Mouse (Mus musculus) heart, postnatal 36 days (tissue): Measurements from ENCODE around the gene Aldh1l2. TPM values are rescaled to one million over a fixed set of nuclear protein-coding genes. Genes with fewer than 3 reads are reported as not detected.
"Not testable (repeated sequence)": the region's sequence is repeated elsewhere in the genome, so short reads cannot be mapped to it uniquely, and the experiment has no call there.

Experiments
- DNase-seq, 2 experiments: peaks; one replicate each; pipeline ENCODE4 v3.0.0; 2021 to 2022
- intact Hi-C: fragments of 180-260 bp; cut with DNase I; formaldehyde crosslinking; loops from one replicate; pipeline ENCODE4 v1.15.1; 2025
- total RNA-seq, 2 experiments: library from RNA; stranded (reverse); gene quantifications; 2 replicates each; pipeline ENCODE4 v1.2.3; 2021

Gene Aldh1l2
- total RNA-seq, result 10 to 100 TPM; 14.1 to 14.2 TPM

DNA sequence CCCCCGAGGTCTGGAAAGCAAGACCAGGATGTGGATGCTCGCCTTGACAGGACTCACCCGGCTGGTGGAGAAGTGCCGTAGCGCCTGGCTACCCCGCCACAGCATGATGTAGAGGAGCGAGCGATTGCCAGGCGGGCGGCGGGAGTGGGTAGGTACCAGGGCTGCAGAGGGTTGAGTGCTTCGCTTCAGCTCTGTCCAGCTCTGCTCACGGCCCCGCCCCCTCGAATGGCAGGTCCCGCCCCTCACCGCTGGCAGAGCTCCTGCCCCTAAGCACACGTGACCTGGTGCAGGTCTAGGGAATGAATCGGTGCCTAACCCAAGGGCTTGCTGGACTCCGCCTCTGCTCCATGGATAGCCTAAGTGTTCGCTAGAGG lies at the start of gene Aldh1l2:
TSS of gene Aldh1l2 (minus strand) at position 231 of the 374 bp plus-strand sequence.
- intact Hi-C loops, result no loop called here
- DNase-seq, result peak; percentile 68 to 71

DNA sequence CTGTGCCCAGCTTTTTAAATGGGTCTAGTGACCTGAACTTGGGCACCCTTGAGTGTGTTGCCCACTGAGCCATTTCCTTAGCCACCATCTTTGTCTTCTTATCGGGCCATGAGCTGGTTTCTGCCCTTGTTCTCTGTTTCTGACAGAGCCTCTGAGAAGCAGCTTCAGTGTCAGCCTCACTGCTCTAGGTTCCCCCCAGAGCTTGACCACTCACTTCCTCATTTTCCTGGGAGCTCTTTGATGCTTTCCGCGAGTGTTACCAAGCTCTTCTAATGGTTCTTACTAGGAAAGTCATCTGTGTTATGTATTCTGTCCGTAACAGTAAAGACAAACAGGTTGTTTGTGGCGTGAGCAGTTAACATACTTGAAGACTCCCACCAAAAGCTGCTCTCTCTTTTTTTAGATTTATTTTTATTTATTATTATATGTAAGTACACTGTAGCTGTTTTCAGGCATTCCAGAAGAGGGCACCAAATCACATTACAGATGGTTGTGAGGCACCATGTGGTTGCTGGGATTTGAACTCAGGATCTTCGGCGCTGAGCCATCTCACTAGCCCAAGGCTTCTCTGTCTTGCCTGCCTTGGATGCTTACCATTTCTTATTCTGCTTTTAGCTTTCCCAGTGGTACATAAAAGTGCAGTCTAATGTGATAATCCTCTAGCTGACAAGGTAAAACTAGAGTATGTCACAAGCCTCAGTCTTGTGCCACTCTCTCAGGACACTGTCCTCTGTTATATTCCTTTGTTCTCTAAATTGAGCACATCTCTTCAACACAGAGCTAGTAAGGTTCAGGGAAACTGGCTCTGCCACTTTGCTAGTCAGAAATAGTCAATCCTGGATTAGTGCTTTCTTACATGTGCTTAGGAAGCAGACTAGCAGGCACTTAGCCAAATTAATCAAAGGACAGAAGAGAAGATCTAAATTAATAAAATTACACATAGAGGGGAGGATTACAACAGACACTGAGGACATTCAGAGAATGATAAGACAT lies 31.8 kb upstream of the Aldh1l2 start:
- DNase-seq, result no peak
- intact Hi-C loops, result no loop called here

- no peak for DNase-seq
- intact Hi-C loops, result no loop called here
These were observed 29.1 kb upstream of the Aldh1l2 start for GRCm38 (mm10) chr10:83563005-83563404.

GRCm38 (mm10) chr10:83545341-83545740 lies 11.4 kb upstream of the Aldh1l2 start:
- no peak for DNase-seq
- intact Hi-C loops, result loop anchor here (5.0 kb wide), 1 partner anchor 563 kb away; no protein-coding TSS in a partner anchor

- DNase-seq, result no peak
- intact Hi-C loops, result loop anchor here (5.0 kb wide), 1 partner anchor 687 kb away; no protein-coding TSS in a partner anchor
These were observed 10.2 kb upstream of the Aldh1l2 start for GRCm38 (mm10) chr10:83544103-83544479.

DNA sequence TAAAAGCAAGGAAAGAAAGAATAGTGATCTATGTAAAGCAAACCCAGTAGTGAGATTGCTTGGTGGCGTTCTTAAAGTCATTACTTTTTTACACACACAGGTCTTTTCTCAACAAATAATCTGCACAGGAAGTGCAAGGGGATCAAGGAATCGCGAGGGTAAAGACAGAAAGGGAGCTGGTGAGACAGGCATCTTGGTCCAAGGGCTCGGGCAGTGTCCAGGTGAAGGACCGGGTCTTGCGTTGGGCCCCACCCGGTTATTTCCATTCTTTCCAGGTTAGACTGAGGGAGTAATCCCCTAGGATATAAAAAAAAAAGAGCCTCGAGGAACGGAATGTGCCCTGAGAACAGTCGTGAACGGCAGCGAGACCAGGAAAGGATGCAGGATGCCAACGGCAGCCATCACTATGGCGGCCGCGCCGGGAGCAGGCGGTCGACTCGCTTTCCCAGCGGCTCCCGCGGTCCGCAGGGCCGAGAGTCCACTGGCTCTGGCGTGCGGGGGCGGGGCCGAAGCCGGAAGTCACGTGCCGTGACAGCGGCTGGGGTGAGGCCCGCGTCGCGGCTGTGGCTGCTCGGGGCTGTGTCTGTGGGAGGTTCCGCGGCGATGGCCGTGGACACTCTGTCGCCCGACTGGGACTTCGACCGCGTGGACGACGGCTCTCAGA lies 9.6 kb upstream of the Aldh1l2 start, which contains the start of gene Washc4:
TSS of gene Washc4 (plus strand) at position 314 of the 664 bp plus-strand sequence.
- DNase-seq, result peak; percentile 96
- intact Hi-C loops, result loop anchor here (2.0 to 5.0 kb wide), 2 partner anchors 183 to 686 kb away; partner anchors contain the start of gene D10Wsu102e

GRCm38 (mm10) chr10:83542241-83542640 lies 8.3 kb upstream of the Aldh1l2 start:
- intact Hi-C loops, result loop anchor here (2.0 to 5.0 kb wide), 2 partner anchors 181 to 685 kb away; partner anchors contain the start of gene D10Wsu102e
- no peak for DNase-seq

DNA sequence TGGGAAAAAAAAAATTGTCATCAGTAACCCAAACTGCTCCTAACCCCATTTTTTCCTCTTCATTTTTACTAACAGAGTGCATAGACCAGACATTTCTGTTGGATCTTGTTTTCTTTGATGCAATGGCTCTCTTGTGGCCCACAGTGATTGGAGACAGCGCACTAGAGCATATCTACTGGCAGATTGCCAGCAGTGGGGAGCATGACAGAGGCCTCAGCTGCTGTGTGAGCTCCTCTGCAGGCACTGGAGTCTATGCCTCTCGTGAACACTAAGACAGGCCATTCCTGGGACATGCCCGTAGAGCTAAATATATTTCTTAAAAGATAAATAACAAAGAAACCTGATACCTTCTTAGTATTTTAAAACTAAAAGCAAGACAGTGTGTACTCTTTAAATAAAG lies 6.2 kb upstream of the Aldh1l2 start:
- no peak for DNase-seq
- intact Hi-C loops, result loop anchor here (5.0 kb wide), 1 partner anchor 683 kb away; no protein-coding TSS in a partner anchor

GRCm38 (mm10) chr10:83539311-83539980 lies 5.5 kb upstream of the Aldh1l2 start:
- no peak for DNase-seq
- intact Hi-C loops, result no loop called here

DNA sequence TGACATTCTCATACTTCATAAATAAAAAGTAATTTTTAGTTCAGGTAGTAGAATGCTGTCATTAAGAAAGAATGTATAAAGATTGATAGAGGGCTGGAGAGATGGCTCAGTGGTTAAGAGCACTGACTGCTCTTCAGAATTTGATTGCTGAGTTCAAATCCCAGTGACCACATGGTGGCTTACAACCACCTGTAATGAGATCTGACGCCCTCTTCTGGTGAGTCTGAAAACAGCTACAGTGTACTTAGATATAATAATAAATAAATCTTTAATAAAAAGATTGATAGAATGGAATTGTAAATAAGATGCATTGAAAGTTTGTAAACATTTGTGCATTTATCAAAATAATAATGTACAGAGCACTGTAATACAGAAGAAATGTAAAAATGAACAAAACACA lies 2.5 kb upstream of the Aldh1l2 start:
- no peak for DNase-seq
- intact Hi-C loops, result no loop called here

DNA sequence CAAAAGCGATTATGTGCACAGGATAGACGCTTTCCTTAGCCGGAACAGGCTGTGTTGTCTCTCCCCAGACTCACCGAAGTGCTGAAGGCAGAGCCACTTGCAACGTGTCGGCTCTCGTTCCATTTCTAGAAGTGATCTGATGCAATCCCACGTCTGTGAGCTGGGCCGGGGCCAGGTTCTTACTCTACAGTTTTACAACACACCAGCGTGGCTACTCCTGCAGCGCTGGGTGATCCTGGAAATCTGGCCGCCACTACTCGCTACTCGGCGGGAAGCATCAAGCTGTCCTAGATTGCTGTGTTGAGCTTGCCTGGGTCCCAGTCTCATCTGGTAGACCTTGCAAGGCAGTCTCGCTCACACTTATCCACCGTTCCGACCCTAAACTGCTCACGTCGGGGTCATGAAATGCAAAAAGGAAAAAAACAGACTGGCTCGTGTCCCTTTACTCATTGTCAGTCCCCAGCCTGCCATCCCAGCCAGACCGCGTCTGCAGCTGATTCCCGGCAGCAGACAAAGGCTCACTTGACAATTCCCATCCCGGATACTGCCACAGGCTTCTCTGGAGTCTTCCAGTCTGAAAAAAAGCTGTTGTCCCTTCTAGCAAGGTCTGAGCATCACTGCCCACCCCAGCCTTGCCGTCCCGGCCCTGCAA lies 556 bp downstream of the Aldh1l2 start:
- DNase-seq, result peak; percentile 58 to 59
- intact Hi-C loops, result no loop called here

DNA sequence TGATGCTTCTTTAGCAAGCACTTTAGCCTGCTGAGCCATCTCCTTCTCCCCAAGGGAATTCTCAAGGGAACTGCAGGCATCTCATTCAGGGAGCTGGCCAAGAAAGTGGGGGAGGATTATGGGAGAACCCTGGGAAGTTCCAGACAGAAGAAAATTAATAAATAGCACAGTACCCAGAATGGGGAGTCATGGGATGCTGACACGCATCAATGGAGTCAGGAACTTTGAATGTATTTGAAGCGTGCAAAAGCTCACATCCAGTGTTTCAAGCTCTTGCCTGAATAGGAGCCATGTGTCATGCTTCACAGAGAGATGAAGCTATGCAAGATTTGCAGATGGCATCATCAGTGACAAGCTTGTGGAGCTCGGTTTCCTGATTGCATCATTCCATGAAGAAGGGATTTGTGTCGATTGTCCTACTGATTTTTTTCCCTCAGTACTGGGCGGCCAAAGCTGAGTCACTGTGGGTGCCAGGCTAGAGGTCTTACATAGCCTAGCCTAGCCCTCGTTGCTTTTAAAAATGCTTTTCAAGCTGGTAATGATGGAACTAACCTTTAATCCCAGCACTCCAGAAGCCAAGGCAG lies 3.5 kb downstream of the Aldh1l2 start:
- no peak for DNase-seq
- intact Hi-C loops, result no loop called here

GRCm38 (mm10) chr10:83524238-83524637 lies 9.7 kb downstream of the Aldh1l2 start:
- intact Hi-C loops, DNase-seq: not testable (repeated sequence)

- DNase-seq, result no peak
- intact Hi-C loops, result no loop called here
These were observed 12.9 kb downstream of the Aldh1l2 start for GRCm38 (mm10) chr10:83520990-83521389.

DNA sequence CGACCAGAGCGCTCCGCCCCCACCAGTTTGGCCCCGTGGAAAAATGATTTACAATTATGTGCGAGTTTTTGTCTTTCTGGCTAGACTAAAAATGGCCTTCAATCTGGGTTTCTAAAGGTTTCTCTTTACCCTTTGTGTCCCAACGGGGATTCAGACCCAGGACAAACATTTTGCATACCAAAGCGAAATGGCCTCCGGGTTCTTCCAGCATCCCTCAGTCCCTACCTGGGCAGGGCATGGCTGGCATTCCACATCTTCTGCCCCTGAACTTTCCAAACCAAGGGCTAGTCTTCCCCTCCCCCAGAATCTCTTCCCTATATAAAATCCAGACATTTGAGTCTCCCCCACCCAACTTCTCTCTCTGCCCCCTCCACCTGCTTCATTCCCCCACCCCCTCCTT lies 20.2 kb downstream of the Aldh1l2 start:
- no peak for DNase-seq
- intact Hi-C loops, result no loop called here

DNA sequence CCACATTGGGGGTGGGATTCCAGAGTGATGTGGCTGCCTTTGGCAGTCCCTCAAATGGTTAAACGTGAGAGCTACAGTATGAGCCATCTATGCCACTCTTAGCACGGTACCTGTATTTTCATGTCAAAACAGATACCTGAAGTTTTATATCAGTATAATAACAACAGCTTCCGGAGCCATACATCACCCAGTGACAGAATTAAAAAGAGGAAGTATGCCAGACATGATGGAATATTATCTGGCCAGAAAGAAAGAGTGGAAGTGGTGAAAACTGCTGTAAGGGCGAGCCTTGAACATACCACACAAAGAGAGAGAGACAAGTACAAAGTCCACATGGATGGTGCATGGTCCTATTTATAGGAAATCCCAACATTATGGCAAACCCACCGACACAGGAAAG lies 22.6 kb downstream of the Aldh1l2 start:
- DNase-seq, result no peak
- intact Hi-C loops, result no loop called here

DNA sequence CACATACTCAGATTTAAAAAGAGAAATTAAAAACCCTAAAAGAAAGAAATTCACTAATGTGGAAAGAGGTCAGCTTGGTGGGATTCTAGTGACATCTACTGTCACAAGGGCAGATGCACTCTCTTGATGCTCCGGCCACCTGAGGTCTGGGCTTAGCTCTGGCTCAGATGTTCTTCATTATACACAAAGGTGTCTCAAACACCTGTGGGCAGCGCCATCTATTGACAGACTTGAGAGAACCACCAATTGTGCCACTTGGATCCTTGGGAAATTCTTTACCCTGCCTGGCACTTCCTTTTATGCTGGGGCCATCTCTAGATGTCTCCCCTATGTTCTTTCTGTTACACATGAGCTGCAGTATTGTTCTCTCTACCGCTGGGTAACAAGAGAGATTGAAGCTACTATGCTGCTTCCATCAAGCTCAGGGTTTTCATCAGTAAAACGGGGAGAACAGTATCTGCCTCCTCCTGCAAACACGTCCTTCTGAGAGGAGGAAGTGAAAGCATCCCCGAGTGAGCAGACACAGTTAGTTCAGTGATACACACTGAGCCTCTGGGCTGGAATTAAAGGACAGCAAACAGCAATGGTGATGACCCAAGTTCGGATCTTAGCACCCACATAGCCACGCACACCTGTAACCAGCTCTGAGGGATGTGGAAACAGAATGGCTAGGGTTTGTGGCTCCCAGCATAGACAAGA lies 24.8 kb downstream of the Aldh1l2 start:
- intact Hi-C loops, result loop anchor here (5.0 kb wide), 1 partner anchor 597 kb away; no protein-coding TSS in a partner anchor
- peak in 1 of 2 experiments; percentile 7 for DNase-seq

DNA sequence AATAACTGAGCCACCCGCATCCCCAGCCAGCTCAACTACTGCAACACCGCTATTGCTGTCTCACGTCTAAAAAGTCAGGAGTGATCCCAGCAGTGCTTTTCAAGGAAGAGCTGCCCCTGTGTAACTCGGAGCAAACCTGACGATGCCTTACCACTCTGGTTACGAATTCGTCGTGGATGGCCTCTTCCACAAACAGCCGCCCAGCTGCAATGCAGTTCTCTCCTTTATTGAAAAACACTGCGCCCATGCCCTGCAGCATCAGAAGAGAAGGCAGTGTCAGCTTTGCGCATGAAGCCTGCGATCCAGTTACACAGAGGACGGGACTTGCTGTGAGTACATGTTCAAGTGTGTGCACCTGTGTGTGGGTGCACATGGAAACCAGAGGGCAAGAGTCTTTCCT lies 36.6 kb downstream of the Aldh1l2 start:
- intact Hi-C loops, result no loop called here
- DNase-seq, result no peak

DNA sequence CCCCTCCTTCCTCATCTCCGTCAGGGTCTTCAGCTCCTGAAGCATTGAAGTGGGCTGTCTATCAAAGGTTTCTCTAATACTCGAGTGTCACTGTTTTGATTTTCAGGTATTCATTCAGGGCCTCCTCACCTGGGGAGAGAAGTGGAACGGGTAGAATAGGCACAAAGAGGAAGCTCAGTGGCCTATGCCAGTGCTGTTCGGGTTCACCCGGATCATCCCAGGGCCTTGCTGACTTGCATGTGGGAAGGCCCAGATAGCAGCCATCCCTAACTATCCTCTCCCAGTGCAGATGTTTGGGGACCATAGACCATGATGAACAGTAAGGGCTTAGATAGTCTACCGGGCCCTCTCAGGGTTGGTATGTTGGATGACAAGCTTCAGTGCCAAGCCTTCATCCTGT lies 43.4 kb downstream of the Aldh1l2 start:
- intact Hi-C loops, result no loop called here

More for the DNA sequence above, 43.4 kb downstream of the Aldh1l2 start:
- no peak for DNase-seq
